Mouse (Mus musculus): ENCODE data around the gene Nav3. TPM values are rescaled to one million over a fixed set of nuclear protein-coding genes. Genes with fewer than 3 reads are reported as not detected.
A peak's percentile ranks its signal among the peaks of the same experiment; 100 is the strongest.

The Nav3 gene
- 1 to 10 TPM; 4.1 to 5.0 TPM for total RNA-seq (2021)

DNA sequence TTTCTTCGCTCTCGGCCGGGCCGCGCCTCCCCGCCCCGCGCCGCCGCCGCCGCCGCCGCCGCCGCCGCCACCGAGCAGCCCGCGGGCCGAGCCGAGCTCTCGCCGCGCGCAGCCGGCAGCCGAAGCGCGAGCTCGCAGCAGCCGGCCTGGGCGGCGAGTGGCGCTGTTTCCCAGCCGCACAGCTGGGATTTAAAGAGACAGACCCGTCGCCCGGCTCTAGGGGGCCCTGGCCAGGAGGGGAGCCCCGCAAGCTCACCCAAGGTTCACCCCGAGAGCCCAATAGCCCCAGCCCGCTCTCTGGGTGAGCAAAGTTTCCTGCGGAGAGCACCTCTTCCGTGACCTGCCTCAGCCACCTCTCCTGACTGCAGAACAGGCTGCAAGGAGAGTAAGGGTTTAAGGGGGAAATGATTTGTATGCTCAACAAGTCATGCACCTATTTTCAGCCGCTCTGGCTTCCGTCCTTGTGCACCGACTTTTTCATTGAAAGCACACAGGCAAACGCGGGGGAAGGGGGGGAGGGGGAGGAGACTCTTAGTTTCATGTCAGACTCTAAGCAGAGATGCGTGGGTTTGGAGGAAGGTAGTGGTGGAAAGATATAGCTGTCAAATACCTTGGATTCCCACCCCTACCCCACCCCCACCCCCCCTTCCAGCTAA is at the start of gene Nav3:
Nav3 (minus strand) TSS at position 367 of the 656 bp plus-strand sequence.
- intact Hi-C loops (cut with DNase I), result no loop called here
- peak; percentile 16 for DNase-seq (ENCODE audit: low spot score)

DNA sequence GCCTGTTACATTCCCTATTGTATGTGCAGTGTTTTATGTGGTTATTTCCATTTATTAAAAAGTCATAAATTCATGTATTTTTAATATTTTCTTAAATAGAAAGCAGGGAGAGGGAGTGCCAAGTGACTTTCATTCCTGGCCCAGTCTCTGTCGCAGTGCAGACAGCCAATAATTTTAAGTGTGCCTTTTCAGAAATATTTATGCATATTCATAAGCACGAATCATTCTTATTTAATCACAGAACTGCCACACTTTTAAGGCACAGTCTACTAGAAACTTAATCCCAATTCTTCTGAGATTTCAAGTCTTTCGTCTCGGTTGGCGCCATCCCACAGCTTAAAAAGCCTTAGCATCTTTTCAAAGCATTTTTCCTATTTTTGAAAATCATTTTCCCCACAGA is 29.3 kb upstream of the Nav3 start:
- intact Hi-C loops (cut with DNase I), result no loop called here
- DNase-seq (ENCODE audit: low spot score), result no peak

DNA sequence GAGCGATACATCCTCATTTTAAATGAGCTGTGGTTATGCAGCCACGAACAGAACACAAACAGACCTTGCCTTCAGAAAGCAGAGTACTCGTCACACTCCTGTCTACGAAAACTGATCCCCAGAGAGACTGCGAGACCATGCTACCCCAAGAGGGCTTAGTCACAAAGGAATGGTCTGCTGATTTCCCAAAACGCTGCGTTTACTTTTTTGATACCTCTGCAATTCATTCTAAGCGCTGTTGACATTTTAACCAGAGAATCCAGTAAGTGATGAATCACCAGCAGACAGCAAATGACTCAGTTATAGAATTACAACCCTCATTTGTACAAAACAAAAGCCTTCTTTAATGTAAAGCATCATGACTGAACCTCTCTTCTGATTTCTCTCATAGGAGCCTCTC is 28.8 kb upstream of the Nav3 start:
- intact Hi-C loops (cut with DNase I), result no loop called here
- DNase-seq (ENCODE audit: low spot score), result no peak

GRCm38 (mm10) chr10:110479189-110479588 is 23.2 kb upstream of the Nav3 start:
- no peak for DNase-seq (ENCODE audit: low spot score)
- intact Hi-C loops (cut with DNase I), result no loop called here

GRCm38 (mm10) chr10:110477689-110478314 is 21.8 kb upstream of the Nav3 start:
- intact Hi-C loops (cut with DNase I), result no loop called here
- DNase-seq (ENCODE audit: low spot score), result no peak

DNA sequence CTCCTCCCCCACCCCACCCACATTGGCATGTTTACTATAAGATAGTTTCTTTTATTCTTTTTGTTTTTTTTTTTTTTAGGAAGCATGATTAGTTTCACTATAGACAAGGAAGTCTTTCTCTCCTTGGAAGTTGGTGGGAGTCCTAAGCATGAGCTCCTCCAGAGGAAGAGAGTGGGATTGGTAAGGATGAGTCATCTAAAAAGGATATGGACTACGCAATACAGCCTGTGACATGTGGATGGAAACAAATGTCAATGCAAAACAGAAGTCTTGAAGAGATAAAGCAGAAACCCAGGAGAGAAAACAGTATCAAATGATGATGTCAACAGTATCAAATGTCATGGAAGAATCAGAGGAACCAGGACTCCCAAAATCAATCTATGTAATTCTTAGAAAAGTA is 18.1 kb upstream of the Nav3 start:
- no peak for DNase-seq (ENCODE audit: low spot score)
- intact Hi-C loops (cut with DNase I), result no loop called here

DNA sequence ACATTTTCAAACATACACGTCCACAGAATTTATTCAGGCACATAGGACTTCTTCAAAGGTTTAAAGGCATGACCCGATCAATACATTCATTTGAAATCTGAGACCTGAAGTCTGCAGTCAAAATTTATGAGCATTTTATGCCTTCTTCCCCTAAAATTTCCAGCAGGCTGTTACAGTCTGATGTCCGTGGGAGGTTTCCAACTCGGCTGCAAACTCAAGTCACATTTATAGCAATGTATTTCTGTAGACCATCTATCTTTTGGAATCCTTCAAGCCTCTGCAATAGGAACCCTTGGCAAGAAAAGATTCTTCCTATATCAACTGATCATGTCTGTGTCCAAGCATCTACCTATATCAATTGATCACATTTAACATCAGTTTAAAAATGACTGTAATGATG is 13.4 kb upstream of the Nav3 start:
- intact Hi-C loops (cut with DNase I), result no loop called here
- no peak for DNase-seq (ENCODE audit: low spot score)

GRCm38 (mm10) chr10:110455063-110455837 is 754 bp downstream of the Nav3 start:
- intact Hi-C loops (cut with DNase I), result no loop called here
- DNase-seq (ENCODE audit: low spot score), result no peak

DNA sequence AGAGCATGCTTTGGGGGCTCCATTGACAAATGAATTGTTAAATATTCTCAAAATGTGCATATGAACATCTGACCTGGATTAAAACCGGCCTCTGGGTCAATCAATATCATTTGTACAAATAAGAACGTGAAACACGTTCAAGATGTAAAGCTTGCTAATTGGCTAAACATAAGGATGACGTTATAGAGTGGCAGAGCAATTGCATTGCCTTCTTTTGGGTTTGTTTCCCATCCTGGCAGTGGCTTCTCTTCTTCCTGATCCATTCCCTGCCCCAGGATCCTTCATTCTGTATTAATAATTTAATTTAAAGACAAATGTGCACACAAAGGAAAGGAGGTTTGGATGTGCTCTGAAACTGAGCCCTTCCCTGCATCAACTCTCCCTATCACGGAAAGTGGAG is 2.4 kb downstream of the Nav3 start:
- intact Hi-C loops (cut with DNase I), result no loop called here
- no peak for DNase-seq (ENCODE audit: low spot score)

- intact Hi-C loops (cut with DNase I), result no loop called here
Observed at GRCm38 (mm10) chr10:110440396-110440795, 15.6 kb downstream of the Nav3 start.

GRCm38 (mm10) chr10:110431078-110431477 is 24.9 kb downstream of the Nav3 start:
- no peak for DNase-seq (ENCODE audit: low spot score)
- intact Hi-C loops (cut with DNase I), result no loop called here

More at GRCm38 (mm10) chr10:110440396-110440795, 15.6 kb downstream of the Nav3 start:
- no peak for DNase-seq (ENCODE audit: low spot score)

- DNase-seq (ENCODE audit: low spot score), result no peak
- intact Hi-C loops (cut with DNase I), result no loop called here
Observed at GRCm38 (mm10) chr10:110429578-110429977, 26.4 kb downstream of the Nav3 start.

- intact Hi-C loops (cut with DNase I), result no loop called here
- no peak for DNase-seq (ENCODE audit: low spot score)
Observed at GRCm38 (mm10) chr10:110429052-110429451, 27.0 kb downstream of the Nav3 start.

GRCm38 (mm10) chr10:110421533-110421932 is 34.5 kb downstream of the Nav3 start:
- intact Hi-C loops (cut with DNase I), result no loop called here

GRCm38 (mm10) chr10:110417003-110417402 is 39.0 kb downstream of the Nav3 start:
- intact Hi-C loops (cut with DNase I), result no loop called here
- DNase-seq (ENCODE audit: low spot score), result no peak

More at GRCm38 (mm10) chr10:110421533-110421932, 34.5 kb downstream of the Nav3 start:
- no peak for DNase-seq (ENCODE audit: low spot score)

- intact Hi-C loops (cut with DNase I), result no loop called here
- DNase-seq (ENCODE audit: low spot score), result no peak
Observed at GRCm38 (mm10) chr10:110415624-110416023, 40.4 kb downstream of the Nav3 start.

GRCm38 (mm10) chr10:110413281-110413897 is 42.6 kb downstream of the Nav3 start:
- intact Hi-C loops (cut with DNase I), result no loop called here
- DNase-seq (ENCODE audit: low spot score), result no peak

- intact Hi-C loops (cut with DNase I), result no loop called here
- DNase-seq (ENCODE audit: low spot score), result no peak
Observed at GRCm38 (mm10) chr10:110402950-110403349, 53.1 kb downstream of the Nav3 start.

- intact Hi-C loops (cut with DNase I), result no loop called here
- DNase-seq (ENCODE audit: low spot score), result no peak
Observed at GRCm38 (mm10) chr10:110400642-110401041, 55.4 kb downstream of the Nav3 start.

DNA sequence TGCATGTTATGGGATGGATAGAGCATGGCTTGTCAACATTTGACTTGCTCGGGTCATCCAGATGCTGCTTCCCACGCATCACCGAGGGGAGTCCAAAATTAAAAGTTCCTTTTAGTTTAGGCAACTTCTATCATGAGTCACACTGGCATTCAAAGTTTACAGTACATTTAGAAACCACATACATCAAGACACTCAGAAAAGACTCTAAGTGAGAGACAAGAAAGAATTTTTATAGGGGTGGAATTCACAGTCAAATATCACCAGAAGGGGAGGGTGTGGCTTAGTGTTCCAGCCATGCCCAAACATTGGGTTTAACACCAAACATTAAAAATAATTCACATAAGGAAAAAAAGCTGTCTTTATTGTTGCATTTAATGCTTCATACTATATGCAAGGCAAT is 57.4 kb downstream of the Nav3 start:
- no peak for DNase-seq (ENCODE audit: low spot score)
- intact Hi-C loops (cut with DNase I), result no loop called here

All from heart, postnatal 25 days (tissue).